Mouse (Mus musculus): ENCODE measurements around the gene Ren1.

DNA sequence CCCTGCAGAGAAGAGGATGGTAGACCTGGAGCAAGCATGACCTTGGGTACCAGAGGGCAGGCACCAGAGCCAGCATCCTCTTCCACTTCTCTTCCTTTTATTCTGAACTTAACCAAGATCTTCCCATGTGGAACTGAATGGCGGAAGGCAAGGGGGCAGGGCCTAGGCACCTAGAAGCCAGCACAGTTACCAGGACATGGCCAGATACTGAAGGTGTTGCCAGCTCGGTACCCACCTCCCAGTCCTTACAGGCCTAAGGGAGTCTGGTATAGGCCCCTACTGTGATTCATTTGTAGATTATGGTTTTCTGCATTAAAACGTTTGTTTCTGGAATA lies 29.6 kb downstream of the Ren1 start:
- TF ChIP-seq CTCF (IDR thresholded peaks at IDR 0.05; ENCODE audit: control insufficient read depth, insufficient read depth, insufficient replicate concordance, low read depth, low read length) (no peak), POLR2A (IDR thresholded peaks at IDR 0.05; ENCODE audit: control insufficient read depth, low read depth, low read length) (no peak)
